In genomic region chr8:108574101-108574500, GRCm38 (mm10) we compare ENCODE assay signal across 8 mouse cellular contexts.
A peak's percentile ranks its signal among the peaks of the same experiment; 100 is the strongest.
DNase-seq lines count a peak whose midpoint lies in the region; ATAC-seq and TF ChIP-seq lines count a peak whose summit lies in the region.

No protein-coding gene starts in this region.

- H3K4me2 ChIP-seq in hindbrain, embryonic 11.5 days (replicated peaks; ENCODE audit: low read depth, low read length): no peak overlapping the region
- H3K4me2 ChIP-seq in hindbrain, embryonic 14.5 days (replicated peaks): no peak overlapping the region
- H3K4me2 ChIP-seq in liver, postnatal 0 days (ENCODE audit: low read depth, low read length): no peak overlapping the region

- TF ChIP-seq CTCF in E14TG2a.4 (conservative IDR thresholded peaks at IDR 0.05; ENCODE audit: low read length): peak; percentile 69
- TF ChIP-seq CTCF in bone marrow macrophage, adult 2 months (IDR thresholded peaks at IDR 0.05; ENCODE audit: low read depth, low read length): peak; percentile 50
- peak; percentile 84 for TF ChIP-seq CTCF in liver, postnatal 0 days (IDR thresholded peaks at IDR 0.05; ENCODE audit: low read depth)

- H3K27me3 ChIP-seq in hindbrain, embryonic 11.5 days (ENCODE audit: control insufficient read depth, insufficient read depth, low read length): no peaks in the 10 kb centered on the region; the same call in 1 of the 2 replicates
- H3K27me3 ChIP-seq in hindbrain, embryonic 14.5 days (ENCODE audit: control insufficient read depth, insufficient read depth, low read length): no peaks in the 10 kb centered on the region
- peaks cover 23% of the 10 kb centered on the region for H3K27me3 ChIP-seq in E14TG2a.4 (ENCODE audit: insufficient read depth, low read length)
- no peaks in the 10 kb centered on the region for H3K27me3 ChIP-seq in liver, postnatal 0 days (ENCODE audit: insufficient read depth, low read length)

- 38% methylated on average over 7 of the region's 7 CpGs for WGBS in hindbrain, embryonic 11.5 days
- WGBS in hindbrain, embryonic 14.5 days: 37% methylated on average over 7 of the region's 7 CpGs
- 12% methylated on average over 7 of the region's 7 CpGs for WGBS in liver, postnatal 0 days (ENCODE audit: insufficient replicate concordance)

- H3K4me1 ChIP-seq in hindbrain, embryonic 11.5 days (replicated peaks; ENCODE audit: control insufficient read depth, insufficient read depth, low read length): no peaks in the 10 kb centered on the region; the same call in 1 of the 2 replicates
- peaks cover 14% of the 10 kb centered on the region for H3K4me1 ChIP-seq in hindbrain, embryonic 14.5 days (replicated peaks; ENCODE audit: control insufficient read depth, insufficient read depth, low read length)
- H3K4me1 ChIP-seq in E14TG2a.4 (replicated peaks; ENCODE audit: low read depth, low read length): peaks cover 6% of the 10 kb centered on the region; the same call in 1 of the 2 replicates
- peaks cover 6% of the 10 kb centered on the region; the same call in 1 of the 2 replicates for H3K4me1 ChIP-seq in bone marrow macrophage, adult 2 months (ENCODE audit: control insufficient read depth, insufficient read depth, low read length)
- H3K4me1 ChIP-seq in liver, postnatal 0 days (ENCODE audit: insufficient read depth): no peaks in the 10 kb centered on the region

- no peaks in the 10 kb centered on the region for H3K9me3 ChIP-seq in hindbrain, embryonic 11.5 days (ENCODE audit: control insufficient read depth, low read length)
- no peaks in the 10 kb centered on the region for H3K9me3 ChIP-seq in hindbrain, embryonic 14.5 days (ENCODE audit: control insufficient read depth, low read length)
- peaks cover 10% of the 10 kb centered on the region; the same call in 1 of the 2 replicates for H3K9me3 ChIP-seq in E14TG2a.4 (ENCODE audit: low read length)
- H3K9me3 ChIP-seq in liver, postnatal 0 days (ENCODE audit: low read length): no peaks in the 10 kb centered on the region

- no peak for TF ChIP-seq EP300 in liver, postnatal 0 days (IDR thresholded peaks at IDR 0.05; ENCODE audit: low read depth)

- TF ChIP-seq POLR2A in bone marrow macrophage, adult 2 months (IDR thresholded peaks at IDR 0.05; ENCODE audit: borderline replicate concordance, low read depth, low read length): no peak

- intact Hi-C loops in heart, postnatal 14 days (cut with DNase I): loop anchor here (1.0 to 5.0 kb wide), 3 partner anchors 118 to 613 kb away; no protein-coding TSS in a partner anchor

- no peaks in the 10 kb centered on the region for H3K36me3 ChIP-seq in hindbrain, embryonic 11.5 days (ENCODE audit: control insufficient read depth, insufficient read depth, low read length)
- no peaks in the 10 kb centered on the region for H3K36me3 ChIP-seq in hindbrain, embryonic 14.5 days (replicated peaks; ENCODE audit: control insufficient read depth, insufficient read depth)
- H3K36me3 ChIP-seq in E14TG2a.4 (ENCODE audit: insufficient read depth, low read length): no peaks in the 10 kb centered on the region
- H3K36me3 ChIP-seq in liver, postnatal 0 days (replicated peaks; ENCODE audit: insufficient read depth, low read length): no peaks in the 10 kb centered on the region

- no peak overlapping the region for H3K4me3 ChIP-seq in hindbrain, embryonic 11.5 days (ENCODE audit: low read depth, low read length)
- no peak overlapping the region for H3K4me3 ChIP-seq in hindbrain, embryonic 14.5 days (replicated peaks; ENCODE audit: low read length)
- H3K4me3 ChIP-seq in E14TG2a.4 (replicated peaks; ENCODE audit: low read length): no peak overlapping the region
- H3K4me3 ChIP-seq in bone marrow macrophage, adult 2 months (ENCODE audit: insufficient read depth, low read length): no peak overlapping the region
- no peak overlapping the region for H3K4me3 ChIP-seq in liver, postnatal 0 days (ENCODE audit: low read depth, low read length)

- H3K9ac ChIP-seq in hindbrain, embryonic 11.5 days (ENCODE audit: low read depth, low read length): no peak overlapping the region
- no peak overlapping the region for H3K9ac ChIP-seq in hindbrain, embryonic 14.5 days
- H3K9ac ChIP-seq in liver, postnatal 0 days (replicated peaks): no peak overlapping the region

- no peak overlapping the region for H3K27ac ChIP-seq in hindbrain, embryonic 11.5 days (ENCODE audit: low read depth, low read length)
- H3K27ac ChIP-seq in hindbrain, embryonic 14.5 days: no peak overlapping the region
- H3K27ac ChIP-seq in bone marrow macrophage, adult 2 months (ENCODE audit: insufficient read depth, low read depth, low read length): no peak overlapping the region
- H3K27ac ChIP-seq in liver, postnatal 0 days (ENCODE audit: low read depth): no peak overlapping the region

- peak; percentile 53 for DNase-seq in hindbrain, embryonic 11.5 days (ENCODE audit: low spot score)
- DNase-seq in hindbrain, embryonic 14.5 days (ENCODE audit: low spot score): no peak
- DNase-seq in heart, postnatal 14 days: peak; percentile 59 to 75
- DNase-seq in liver, postnatal 0 days: peak; percentile 62
- peak; percentile 14 to 52 for DNase-seq in spleen, postnatal 10 days (ENCODE audit: low spot score in 2 of 2)
- no peak for DNase-seq in cerebellum, postnatal 4 days (ENCODE audit: low spot score in 2 of 2)

- no peak for ATAC-seq in hindbrain, embryonic 11.5 days (ENCODE audit: low FRiP score)
- ATAC-seq in hindbrain, embryonic 14.5 days (ENCODE audit: low FRiP score): no peak
- ATAC-seq in liver, postnatal 0 days: peak; percentile 59; the same call in 1 of the 2 replicates

Comparison
In these comparisons a context has a peak if more than half of its experiments do, and no peak if none do; other contexts are left out.
1. DNase-seq: peak in hindbrain, embryonic 11.5 days (single experiment), heart, postnatal 14 days (2 of 2), liver, postnatal 0 days (single experiment) and spleen, postnatal 10 days (2 of 2); none in hindbrain, embryonic 14.5 days (single experiment) and cerebellum, postnatal 4 days (0 of 2).
2. Peak in every context shown above with its lines, with median percentiles within 50 percentile points of each other: CTCF ChIP-seq.